Mouse (Mus musculus) erythroblast, adult 5-6 weeks (primary cell): ENCODE data around the gene Dync1i1. TPM values are rescaled to one million over a fixed set of nuclear protein-coding genes. Genes with fewer than 3 reads are reported as not detected.

Source experiments
- ATAC-seq: replicated peaks from 2 replicates; pipeline ENCODE4 v1.8.0; 2016; ENCODE audit warnings: moderate number of reproducible peaks, mild to moderate bottlenecking, moderate TSS enrichment, inconsistent platforms; ENCODE audit not compliant: poor library complexity, low FRiP score, severe bottlenecking
- total RNA-seq, 2 experiments: library from RNA; stranded (forward) in 1 of 2; stranded (reverse) in 1 of 2; fragments of 150-400 nt in 1 of 2; fragments of 200-764, 138-1000 nt in 1 of 2; gene quantifications; 2 replicates each; pipeline versions ENCODE4 v1.2.3 to v1.2.4; 2015 to 2017; ENCODE audit warnings: low replicate concordance in 2 of 2

The Dync1i1 gene
- total RNA-seq, 2 experiments from 2014 or later: not detected

DNA sequence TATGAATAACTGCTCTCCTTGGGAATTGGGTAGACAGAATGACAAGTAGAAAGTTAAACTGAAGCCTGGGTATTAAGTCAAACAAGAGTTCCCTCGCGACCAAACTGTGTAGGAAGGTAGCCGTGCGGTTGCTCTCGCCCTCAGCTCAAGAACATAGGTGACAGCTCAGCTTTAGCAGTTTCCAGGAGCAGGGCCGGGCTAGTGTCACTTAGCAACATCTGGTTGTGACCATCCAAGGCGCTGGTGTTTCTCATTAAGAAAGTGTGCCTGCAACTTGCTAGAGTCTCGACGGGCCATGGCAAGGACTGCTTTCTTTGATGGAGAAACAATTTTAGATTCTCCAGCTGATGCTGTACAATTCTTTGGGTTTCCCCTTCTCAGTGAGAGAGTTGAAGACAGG is 291.5 kb downstream of the Dync1i1 start:
- no peak for ATAC-seq

DNA sequence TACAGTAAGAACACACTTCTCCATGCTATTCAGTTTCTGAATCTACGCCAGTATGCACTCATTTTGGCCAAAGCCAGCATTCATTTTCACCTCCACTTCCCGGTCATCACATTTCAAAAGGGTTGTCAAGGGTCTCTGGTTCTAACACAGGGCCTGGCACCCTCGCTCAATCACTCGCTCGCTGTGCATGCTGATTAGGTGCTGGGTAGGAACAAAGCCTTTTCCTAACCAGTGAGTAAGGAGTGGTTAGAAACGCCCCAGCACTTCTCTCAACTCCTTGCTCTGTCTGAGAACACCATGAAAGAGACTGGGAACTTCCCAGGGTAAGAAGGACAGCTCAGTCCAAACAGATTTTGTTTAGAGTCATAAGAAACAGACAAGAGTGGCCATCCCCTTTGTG is 298.5 kb downstream of the Dync1i1 start:
- ATAC-seq: no peak

GRCm38 (mm10) chr6:6027664-6028063 is 302.2 kb downstream of the Dync1i1 start:
- ATAC-seq: no peak

GRCm38 (mm10) chr6:6038773-6039550 is 313.5 kb downstream of the Dync1i1 start:
- ATAC-seq: no peak

DNA sequence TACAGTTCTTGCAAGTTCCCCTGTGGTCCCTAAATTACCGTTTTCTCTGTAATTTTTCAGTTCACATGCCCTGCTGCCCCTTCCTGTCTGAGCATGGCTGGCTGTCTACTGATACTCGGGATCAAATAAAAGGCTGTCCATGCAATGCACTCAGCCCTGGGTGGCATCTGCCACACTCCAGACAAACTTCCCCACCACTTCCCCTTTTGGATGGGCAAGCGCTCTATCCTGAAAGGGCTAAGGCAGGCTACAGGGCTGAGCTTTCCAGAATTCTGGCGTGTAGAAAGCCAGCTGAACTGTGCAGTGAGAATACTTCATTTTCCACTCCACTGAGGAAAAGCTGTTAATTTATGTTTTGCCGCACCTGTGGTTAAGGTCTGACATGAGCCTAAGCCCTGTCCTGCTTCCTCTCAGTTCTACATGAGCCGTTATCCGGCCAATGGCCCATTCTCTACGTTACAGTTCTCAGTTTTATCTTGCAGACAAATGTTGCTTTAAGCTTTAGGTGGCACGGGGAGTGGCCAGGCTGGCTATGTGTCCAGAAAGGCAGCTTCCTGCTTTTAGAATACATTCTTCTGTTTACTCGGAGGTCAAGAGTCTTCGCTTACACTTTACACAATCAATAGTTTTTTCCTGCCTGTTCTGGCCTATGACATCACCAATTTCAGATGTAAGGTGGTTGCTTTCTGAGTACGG is 321.4 kb downstream of the Dync1i1 start:
- no peak for ATAC-seq

DNA sequence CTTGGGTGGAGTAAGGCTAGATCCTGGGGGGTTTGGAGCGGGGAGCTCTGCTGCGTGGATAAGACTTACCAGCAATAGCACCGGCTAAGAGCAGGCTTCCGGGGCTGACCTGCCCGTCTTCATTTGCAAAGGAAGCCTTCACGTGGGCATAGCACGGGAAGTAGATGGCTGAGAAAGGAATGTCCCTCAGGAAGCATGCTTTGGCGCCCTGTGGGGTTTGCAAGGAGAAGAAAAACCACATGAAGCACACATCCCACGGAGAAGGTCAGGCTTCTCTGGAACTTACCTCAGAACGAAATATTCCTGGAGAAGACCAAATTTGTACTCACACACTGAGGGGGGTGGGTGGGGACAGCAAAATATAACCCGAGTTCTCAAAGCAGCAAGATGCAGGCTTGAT is 327.3 kb downstream of the Dync1i1 start:
- no peak for ATAC-seq

DNA sequence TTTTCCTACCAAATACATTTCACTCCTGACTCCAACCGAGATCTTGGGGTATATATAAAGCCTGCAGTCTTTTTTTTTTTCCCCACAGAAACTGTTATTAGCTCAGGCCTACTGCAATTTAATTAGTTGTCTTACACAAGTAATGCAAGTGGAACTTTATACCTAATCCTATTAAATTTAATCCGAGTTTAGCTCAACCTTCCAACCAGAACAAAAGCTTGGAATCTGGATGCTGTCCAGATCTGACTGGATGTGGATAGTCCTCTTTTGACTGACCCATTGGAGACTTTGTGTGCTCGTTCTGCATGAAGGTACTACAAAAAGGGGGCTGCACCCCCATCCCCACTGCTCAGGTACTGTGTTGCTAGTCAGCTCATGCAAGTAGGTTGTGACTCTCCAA is 328.5 kb downstream of the Dync1i1 start:
- no peak for ATAC-seq

DNA sequence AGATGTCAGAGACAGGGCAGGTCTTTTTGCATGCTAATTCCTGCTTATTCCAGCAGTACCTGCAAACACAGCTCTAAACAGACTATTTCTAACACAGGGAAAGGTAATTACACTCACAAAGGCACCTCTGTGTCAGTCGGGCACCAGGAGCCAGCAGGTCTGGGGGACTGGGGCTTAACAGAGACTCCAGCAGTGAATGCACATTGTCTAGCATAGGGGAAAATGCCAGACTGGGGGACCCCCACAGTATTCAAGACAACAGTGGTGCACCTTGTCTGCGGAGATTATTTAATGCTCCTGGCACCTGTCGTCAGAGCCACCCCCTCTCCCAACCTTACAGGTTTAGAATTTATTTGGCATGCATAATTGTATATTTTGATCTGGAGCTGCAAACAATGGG is 333.1 kb downstream of the Dync1i1 start:
- no peak for ATAC-seq

DNA sequence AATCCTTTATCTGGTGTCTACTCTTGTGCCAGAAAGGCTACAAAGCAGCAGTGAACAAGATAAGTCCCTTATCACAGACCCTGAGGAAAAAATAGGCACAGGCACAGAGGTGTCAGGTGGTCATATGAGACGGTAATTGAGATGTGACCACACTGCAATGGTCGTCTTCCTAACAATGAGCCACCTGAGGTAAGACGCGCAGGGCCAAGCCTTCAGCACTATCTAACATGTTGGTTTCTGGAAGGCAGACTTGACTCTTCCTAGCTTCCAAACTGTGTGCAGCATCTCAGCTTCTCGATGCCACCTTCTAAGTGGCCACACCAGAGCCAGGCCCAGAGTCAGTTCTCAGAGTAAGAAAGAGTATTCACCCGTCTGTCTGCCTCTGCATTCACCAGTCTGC is 341.8 kb downstream of the Dync1i1 start:
- no peak for ATAC-seq

DNA sequence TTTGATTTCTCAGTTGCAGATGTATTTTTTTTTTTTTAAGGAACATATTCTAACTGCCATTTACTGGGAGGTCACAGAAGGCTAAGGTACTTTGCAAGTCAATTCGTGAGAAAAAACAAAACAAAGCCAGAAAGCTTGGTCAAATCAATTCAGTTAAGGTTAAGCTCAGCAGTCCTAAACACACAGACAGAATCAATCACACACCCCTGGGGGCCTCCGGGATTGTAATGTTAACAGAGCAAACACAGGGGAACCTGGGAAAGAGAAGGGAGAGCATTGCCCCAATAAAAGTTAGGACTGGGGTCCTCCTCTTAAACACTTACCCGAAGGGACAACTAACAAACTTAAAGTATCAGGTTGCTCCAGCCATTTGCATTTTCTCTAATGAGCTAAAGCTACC is 344.6 kb downstream of the Dync1i1 start:
- no peak for ATAC-seq

DNA sequence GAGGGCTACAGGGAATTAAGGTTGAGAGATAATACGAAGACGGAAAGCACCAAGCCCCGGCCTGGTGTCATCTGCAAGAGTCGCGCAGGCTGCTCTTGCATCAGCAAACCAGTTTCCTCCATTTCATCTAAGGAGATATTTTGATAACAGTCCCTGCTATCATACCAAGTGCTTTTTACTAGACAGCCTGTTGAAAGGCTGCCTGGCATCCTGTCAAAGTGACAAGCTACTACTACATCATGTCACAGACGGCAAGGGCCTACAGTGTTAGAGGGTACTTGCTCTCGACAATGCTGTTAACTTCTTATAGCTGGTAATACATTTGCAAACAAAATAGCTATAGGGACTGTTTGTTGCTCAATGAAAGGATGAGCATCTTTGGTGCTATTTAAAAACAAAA is 345.6 kb downstream of the Dync1i1 start:
- no peak for ATAC-seq

DNA sequence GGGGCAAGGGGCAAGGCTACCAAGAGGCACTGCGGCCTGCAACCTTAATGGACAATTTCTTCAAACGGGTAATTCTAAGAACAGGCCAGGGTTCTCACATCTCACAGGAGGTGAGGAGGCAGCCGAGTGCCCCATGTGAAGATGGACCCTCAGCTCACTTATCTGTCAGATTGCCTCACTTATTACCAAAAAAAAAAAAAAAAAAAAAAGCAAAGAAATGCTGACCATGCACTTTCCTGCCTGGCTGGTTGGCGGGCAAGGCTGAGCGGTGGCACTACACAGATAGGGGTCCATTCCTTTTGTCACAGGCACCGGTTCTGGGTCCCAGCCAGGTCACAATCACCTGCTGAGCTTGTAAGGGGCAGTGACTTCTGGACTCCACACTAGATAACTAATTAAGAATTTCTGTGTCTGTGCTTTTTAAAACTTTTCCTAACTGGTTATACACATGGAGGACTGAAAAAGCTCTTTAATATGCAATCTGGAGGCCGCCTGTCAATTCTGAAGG is 350.6 kb downstream of the Dync1i1 start:
- ATAC-seq: no peak

DNA sequence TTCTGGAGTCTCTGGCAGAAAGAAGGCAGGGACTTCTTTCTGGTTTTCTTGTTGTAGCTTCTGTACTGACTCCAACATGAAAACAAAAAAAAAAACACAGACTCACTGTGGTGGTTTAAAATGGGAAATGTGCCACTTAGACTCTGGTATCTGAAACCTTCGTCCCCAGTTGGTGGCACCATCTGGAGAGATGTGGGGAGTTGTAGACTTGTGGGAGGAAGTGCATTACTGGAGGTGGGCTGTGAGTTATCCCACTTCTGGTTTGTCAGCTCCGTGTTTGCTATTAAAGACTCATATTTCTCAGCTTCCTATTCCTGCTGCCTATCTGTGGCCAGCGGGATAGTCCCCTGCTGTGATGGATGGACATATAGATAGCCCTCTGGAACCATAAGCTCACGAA is 351.8 kb downstream of the Dync1i1 start:
- no peak for ATAC-seq

Other genes with a start within 250 kb of the Dync1i1 start
- not detected in 2 replicates for gene Pdk4, start 229.3 kb upstream of the Dync1i1 start, total RNA-seq (2015; ENCODE audit: low replicate concordance)
- not detected in 2 replicates for gene Pdk4, start 229.3 kb upstream of the Dync1i1 start, total RNA-seq (2017; ENCODE audit: low replicate concordance)